Mouse (Mus musculus) left cerebral cortex, adult 2 months (tissue): ENCODE results near the gene Kpna7. TPM values are rescaled to one million over a fixed set of nuclear protein-coding genes. Genes with fewer than 3 reads are reported as not detected.

Experiments
- DNase-seq, 2 experiments: peaks; one replicate each; pipeline ENCODE4 v3.0.0; 2021 to 2022; ENCODE audit warnings: low spot score in 2 of 2, mixed read lengths in 1 of 2; ENCODE audit errors: extremely low spot score in 1 of 2
- H3K27ac ChIP-seq: fragments of 200-600 bp; 2 replicates; pipeline ENCODE4 v1.8.1; 2022
- H3K4me3 ChIP-seq: fragments of 200-600 bp; 2 replicates; pipeline ENCODE4 v1.8.1; 2022
- CTCF ChIP-seq: fragments of 200-600 bp; IDR thresholded peaks from 2 replicates; pipeline ENCODE4 v1.8.1; 2022; ENCODE audit warnings: antibody characterized with exemption, mild to moderate bottlenecking, moderate library complexity
- intact Hi-C: fragments of 180-260 bp; cut with DNase I; formaldehyde crosslinking; loops from one replicate; pipeline ENCODE4 v1.15.1; 2025
- total RNA-seq, 2 experiments: library from RNA; stranded (reverse); gene quantifications; 2 replicates each; pipeline ENCODE4 v1.2.3; 2021

The Kpna7 gene
- total RNA-seq, 2 experiments from 2014 or later, result not detected

DNA sequence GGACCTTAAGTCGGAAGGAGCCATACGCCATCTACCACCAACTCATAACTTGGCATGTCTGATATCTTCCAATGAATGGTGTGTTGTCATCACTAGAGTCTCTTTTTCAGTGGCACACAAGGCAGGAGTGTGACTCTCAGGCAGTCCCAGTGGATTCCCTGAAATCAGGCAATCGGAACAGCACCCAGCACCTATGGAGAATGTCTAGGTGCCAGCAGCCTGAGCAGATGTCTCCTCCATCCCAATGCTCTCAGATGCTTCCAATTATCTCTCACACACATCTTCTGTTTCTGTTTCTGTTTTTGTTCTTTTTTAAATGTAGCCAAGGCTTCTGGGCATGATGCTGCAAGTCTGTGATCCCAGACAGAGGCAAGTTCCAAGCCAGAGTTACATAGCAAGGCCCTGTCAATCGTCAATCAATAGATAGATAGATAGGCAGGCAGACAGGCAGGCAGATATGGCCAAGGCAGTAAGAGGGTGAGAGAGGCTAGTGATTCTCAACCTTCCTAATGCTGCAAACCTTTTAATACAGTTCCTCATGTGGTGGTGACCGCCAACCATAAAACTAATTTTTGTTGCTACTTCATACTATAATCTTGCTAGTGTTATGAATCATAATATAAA, 133.3 kb downstream of the Kpna7 start:
- Histone ChIP-seq H3K27ac (peak overlapping the region; percentile 15; the same call in 1 of the 2 replicates), H3K4me3 (no peak overlapping the region)
- intact Hi-C loops, result loop anchor here (1.0 kb wide), 1 partner anchor 13 kb away; no protein-coding TSS in a partner anchor
- no peak for TF ChIP-seq CTCF
- DNase-seq, result no peak

DNA sequence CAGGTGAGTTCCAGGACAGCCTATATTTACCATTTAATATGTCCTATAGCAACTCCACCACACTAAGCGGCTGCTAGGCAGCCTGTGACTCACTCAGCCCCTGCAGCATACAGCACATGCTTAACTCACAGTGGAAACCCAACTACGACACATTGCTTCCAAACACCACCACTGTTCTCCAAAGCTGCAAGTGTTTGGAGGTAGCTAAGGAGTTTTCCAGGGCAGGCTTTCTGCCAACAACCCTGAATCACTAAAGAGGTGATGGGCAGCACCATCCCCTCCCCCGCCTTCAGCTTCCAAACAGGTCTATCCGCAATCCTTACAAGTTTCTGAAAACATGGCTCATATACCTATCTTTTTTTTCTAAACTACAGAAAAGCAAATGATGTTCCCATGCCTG, 134.0 kb downstream of the Kpna7 start:
- intact Hi-C loops, result loop anchor here (1.0 kb wide), 1 partner anchor 13 kb away; no protein-coding TSS in a partner anchor
- no peak for TF ChIP-seq CTCF
- Histone ChIP-seq H3K4me3 (no peak overlapping the region), H3K27ac (0 out of 2 replicates have a peak overlapping the region, but pooled peaks have one; percentile 20)
- peak; percentile 41 to 43 for DNase-seq

GRCm38 (mm10) chr5:144948422-144948821, 135.4 kb downstream of the Kpna7 start:
- Histone ChIP-seq H3K27ac (no peak overlapping the region), H3K4me3 (no peak overlapping the region)
- TF ChIP-seq CTCF, result no peak
- intact Hi-C loops, result no loop called here
- no peak for DNase-seq

DNA sequence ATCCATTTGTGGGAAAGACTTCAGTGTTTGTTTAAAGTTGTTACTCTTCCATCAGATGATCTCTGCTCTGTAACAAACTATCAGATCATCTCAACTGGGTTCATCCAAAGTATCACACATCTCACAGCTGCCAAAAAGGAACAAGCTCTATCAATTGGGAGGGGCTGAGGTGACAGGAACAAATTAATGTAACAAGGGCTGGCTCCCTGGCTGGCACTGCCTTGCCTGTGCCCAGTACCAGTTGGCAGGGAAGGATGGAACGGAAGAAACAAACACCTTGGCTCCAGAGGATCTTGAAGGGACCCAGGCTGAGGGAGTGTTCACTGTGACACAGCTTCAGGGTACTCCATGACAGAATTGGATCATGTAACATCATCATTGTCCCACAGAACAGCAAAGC, 135.8 kb downstream of the Kpna7 start:
- DNase-seq, result no peak
- TF ChIP-seq CTCF, result no peak
- Histone ChIP-seq H3K4me3 (no peak overlapping the region), H3K27ac (no peak overlapping the region)
- intact Hi-C loops, result no loop called here

GRCm38 (mm10) chr5:144946032-144946431, 137.8 kb downstream of the Kpna7 start:
- no peak overlapping the region for H3K27ac ChIP-seq
- TF ChIP-seq CTCF, result no peak
- intact Hi-C loops, result no loop called here
- DNase-seq, result peak in 1 of 2 experiments; percentile 33
- H3K4me3 ChIP-seq, result no peak overlapping the region

DNA sequence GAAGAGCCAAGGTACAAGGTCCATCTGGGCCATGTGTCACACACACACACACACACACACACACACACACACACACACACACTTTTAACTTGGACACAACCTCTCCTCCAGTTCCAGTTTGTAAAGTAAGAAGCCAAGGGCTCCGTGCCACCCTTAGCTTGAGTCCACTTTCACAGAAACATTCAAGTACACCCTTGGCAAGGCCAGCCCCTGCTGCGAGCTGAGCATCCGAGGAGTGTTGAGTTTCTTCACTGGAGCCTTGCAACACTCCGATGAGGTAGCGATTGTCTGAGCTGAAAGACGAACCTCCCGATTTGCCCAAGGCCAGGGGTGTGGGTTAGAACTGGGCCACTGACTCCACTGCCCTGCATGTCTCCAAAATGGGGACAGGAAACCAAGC, 138.9 kb downstream of the Kpna7 start:
- Histone ChIP-seq H3K27ac (no peak overlapping the region), H3K4me3 (no peak overlapping the region)
- DNase-seq, result no peak
- intact Hi-C loops, result no loop called here
- no peak for TF ChIP-seq CTCF

DNA sequence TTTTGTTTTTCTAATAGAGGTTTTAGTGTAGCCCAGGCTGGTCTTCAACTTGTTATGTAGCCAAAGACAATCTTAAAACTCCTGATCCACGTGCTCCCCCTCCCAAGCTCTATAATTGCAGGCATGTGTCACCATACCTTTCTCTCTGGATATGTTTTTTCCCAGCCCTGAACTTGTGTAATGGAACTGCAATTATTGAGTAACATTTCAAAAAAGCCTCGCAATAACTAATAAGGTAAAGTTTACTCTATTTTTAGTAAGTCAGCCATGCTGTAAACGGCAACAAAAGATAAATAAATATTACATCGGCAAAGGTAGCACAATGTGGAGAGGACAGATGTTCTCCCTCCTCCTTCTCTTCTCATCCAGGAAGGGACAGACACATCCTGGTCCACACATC, 139.5 kb downstream of the Kpna7 start:
- DNase-seq, result no peak
- intact Hi-C loops, result no loop called here
- H3K4me3 ChIP-seq, result no peak overlapping the region
- H3K27ac ChIP-seq, result no peak overlapping the region
- no peak for TF ChIP-seq CTCF

- no peak overlapping the region for H3K27ac ChIP-seq
- no peak for DNase-seq
- TF ChIP-seq CTCF, result no peak
- no peak overlapping the region for H3K4me3 ChIP-seq
- intact Hi-C loops, result no loop called here
Measured at GRCm38 (mm10) chr5:144943346-144943745, 140.5 kb downstream of the Kpna7 start.

GRCm38 (mm10) chr5:144942431-144942830, 141.4 kb downstream of the Kpna7 start:
- no peak for DNase-seq

GRCm38 (mm10) chr5:144940904-144941303, 142.9 kb downstream of the Kpna7 start:
- Histone ChIP-seq H3K27ac (peak overlapping the region; percentile 47; the same call in 1 of the 2 replicates), H3K4me3 (no peak overlapping the region)
- intact Hi-C loops, result no loop called here
- DNase-seq, result no peak
- TF ChIP-seq CTCF, result no peak

More at GRCm38 (mm10) chr5:144942431-144942830, 141.4 kb downstream of the Kpna7 start:
- H3K27ac ChIP-seq, result peak overlapping the region; percentile 61
- no peak overlapping the region for H3K4me3 ChIP-seq
- intact Hi-C loops, result no loop called here
- no peak; the same call in none of the 2 replicates for TF ChIP-seq CTCF

- intact Hi-C loops, result loop anchor here (1.0 to 2.0 kb wide), 3 partner anchors 13 to 23 kb away; no protein-coding TSS in a partner anchor
- H3K4me3 ChIP-seq, result no peak overlapping the region
- DNase-seq, result peak; percentile 37 to 44
- peak overlapping the region; percentile 90 for H3K27ac ChIP-seq
- no peak for TF ChIP-seq CTCF
Measured at GRCm38 (mm10) chr5:144937304-144937703, 146.5 kb downstream of the Kpna7 start.

Other genes with a start within 250 kb of the Kpna7 start
- gene Smurf1, start 118.2 kb downstream of the Kpna7 start, total RNA-seq, result 10 to 100 TPM; 35.2 to 40.7 TPM
- not detected for gene Gm4871, start 51.3 kb downstream of the Kpna7 start, total RNA-seq
- gene 1700018F24Rik, start 41.0 kb downstream of the Kpna7 start, total RNA-seq, result not detected
- 100 to 1,000 TPM; 192 to 199 TPM for gene Arpc1a, start 200 bp downstream of the Kpna7 start, total RNA-seq
- gene Arpc1b, start 30.2 kb upstream of the Kpna7 start, total RNA-seq, result 10 to 100 TPM; 19.0 to 23.5 TPM
- 10 to 100 TPM; 92.5 to 96.0 TPM for gene Pdap1, start 56.2 kb upstream of the Kpna7 start, total RNA-seq
- 10 to 100 TPM; 69.4 to 69.6 TPM for gene Bud31, start 56.3 kb upstream of the Kpna7 start, total RNA-seq
- gene Ptcd1, start 83.1 kb upstream of the Kpna7 start, total RNA-seq, result 10 to 100 TPM; 19.4 to 21.9 TPM
- gene Cpsf4, start 83.2 kb upstream of the Kpna7 start, total RNA-seq, result 10 to 100 TPM; 25.6 to 26.0 TPM
- gene Atp5j2, start 108.0 kb upstream of the Kpna7 start, total RNA-seq, result 100 to 1,000 TPM; 217 to 220 TPM
- 10 to 100 TPM; 13.4 to 14.1 TPM for gene Zkscan14, start 117.8 kb upstream of the Kpna7 start, total RNA-seq
- gene Zkscan5, start 120.5 kb upstream of the Kpna7 start, total RNA-seq, result 10 to 100 TPM; 10.8 to 11.0 TPM
- 10 to 100 TPM; 33.1 to 34.2 TPM for gene Zfp655, start 147.7 kb upstream of the Kpna7 start, total RNA-seq
- 10 to 100 TPM; 18.9 to 22.3 TPM for gene Zscan25, start 196.5 kb upstream of the Kpna7 start, total RNA-seq